Mouse (Mus musculus): ENCODE measurements at regions not wholly inside any gene's neighbourhood (a gene's known extent, or its start where the extent isn't known, plus 50 kb on each side); places are given as distances from the start of the nearest gene placed in this dataset.

- DNase-seq, result no peak
Observed at GRCm38 (mm10) chr13:45286651-45287050, 102.9 kb upstream of the Mylip start.

- DNase-seq, result no peak
Observed at GRCm38 (mm10) chr13:45287217-45287616, 102.3 kb upstream of the Mylip start.

DNA sequence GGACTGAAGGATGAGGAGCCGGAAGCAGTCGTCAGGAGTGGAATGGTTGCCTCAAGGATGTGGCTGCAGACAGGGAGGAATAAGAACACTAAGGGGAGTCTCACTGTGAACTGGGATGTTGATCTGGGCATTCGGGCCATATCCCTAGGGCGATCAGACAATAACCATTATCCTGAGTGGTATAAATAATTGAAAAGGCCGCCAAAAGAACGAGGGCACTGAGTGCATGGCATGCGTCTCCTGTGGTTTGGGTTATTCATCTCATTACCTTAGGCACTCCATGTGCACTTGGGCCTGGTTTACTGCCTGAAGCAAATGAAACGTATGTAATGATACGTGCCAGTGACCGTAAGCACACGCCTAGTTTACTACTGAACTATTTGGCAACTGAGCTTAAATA, 99.6 kb upstream of the Mylip start:
- no peak for DNase-seq

GRCm38 (mm10) chr13:45294691-45295090, 94.9 kb upstream of the Mylip start:
- no peak for DNase-seq

DNA sequence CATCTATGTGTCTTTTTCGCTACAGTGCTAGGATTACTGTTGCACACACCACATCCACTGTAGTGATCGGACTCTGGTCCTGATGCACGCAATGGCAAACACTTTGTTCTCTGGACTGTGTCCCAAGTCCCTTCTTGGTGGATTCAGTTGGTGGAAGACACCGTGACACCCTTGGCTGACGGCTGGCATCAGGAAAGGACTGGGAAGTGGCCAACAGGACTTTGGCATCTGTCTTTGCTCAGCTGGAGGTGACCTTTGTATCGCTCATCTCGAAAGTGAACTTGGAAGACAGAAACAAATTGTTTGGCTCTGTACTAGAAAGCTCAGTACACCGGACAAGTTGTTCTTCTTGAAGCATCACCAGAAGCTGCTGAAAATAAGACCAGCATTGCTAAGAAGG, 88.9 kb upstream of the Mylip start:
- peak; percentile 70 for DNase-seq

- DNase-seq, result no peak
Observed at GRCm38 (mm10) chr13:45301191-45301905, 88.2 kb upstream of the Mylip start.

DNA sequence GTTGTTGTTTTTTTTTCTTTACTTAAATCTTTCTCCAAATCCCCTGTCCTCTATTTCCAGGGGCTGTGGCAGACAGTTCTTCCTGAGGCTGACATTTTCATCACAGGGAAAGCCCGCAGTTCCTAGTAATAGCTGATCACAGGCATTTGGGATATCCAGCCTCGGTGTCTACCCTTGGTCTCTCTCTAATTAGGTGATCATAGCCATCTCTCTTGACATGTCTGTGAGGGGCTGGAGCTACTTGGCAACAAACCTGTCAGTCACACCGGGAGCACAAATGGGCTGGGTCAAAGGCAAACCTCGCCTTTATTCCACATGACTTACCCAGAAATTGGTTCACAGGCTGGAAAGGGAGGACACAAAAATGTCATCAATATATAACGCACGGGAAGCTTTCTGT, 86.7 kb upstream of the Mylip start:
- no peak for DNase-seq

- DNase-seq, result no peak
Observed at GRCm38 (mm10) chr13:45306177-45306576, 83.4 kb upstream of the Mylip start.

- no peak for DNase-seq
Observed at GRCm38 (mm10) chr13:45307226-45307625, 82.3 kb upstream of the Mylip start.

DNA sequence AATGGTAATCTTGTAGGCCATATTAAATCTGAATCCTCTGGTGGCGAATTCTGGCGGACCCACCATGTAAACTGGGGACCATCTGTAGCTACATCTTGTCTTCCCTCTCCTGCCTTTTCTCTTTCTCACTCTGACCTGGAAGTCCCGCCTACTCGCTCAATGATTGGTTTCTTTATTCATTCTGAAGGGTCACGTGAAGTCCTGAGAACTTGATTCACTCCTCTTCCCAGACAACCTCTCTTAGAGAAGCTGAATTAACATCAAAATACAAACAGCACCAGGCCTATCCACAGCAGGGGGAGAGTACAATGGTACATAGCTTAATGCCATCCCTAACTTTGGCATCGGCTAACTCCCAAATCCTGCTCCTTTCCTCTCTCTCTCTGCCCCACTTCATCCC, 69.9 kb upstream of the Mylip start:
- no peak for DNase-seq

- no peak for DNase-seq
Observed at GRCm38 (mm10) chr13:45325736-45326293, 63.7 kb upstream of the Mylip start.

DNA sequence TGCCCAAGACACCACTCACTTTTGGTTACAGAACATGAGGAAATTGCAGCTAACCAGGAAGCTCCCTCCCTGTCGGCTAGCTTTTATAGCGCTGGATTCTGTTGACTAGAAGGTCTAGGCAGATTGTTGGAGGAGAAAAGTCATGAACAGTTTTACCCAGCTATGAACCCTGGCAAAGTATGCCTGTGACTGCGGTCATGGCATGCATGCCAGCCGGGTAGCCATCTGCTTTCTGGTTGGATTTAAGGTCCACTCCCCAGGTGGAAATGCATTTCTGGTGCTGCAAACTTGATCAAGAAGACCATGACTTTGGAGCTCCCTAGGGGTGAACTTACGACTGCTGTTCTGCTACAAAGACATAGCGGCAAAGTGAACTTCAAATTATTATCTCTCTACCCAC, 62.8 kb upstream of the Mylip start:
- DNase-seq, result no peak

DNA sequence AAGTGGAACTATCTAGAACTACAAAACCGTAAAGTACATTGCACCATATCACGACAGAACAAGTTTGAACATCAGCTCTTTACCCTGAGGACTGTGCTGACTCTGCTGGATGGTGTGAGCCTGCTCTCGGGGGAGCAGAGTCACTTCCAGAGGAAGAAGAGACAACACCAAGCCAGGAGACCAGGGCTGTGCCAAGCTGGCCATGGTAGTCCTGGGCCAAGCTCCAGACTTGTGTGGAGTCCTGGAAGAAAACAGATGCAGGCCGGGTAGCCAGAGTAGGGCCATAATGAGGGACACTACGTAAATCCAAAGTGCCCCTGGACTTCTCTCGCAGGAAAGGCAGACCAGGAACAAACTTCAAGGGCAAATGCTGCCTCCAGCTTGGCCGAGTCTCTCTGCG, 59.0 kb upstream of the Mylip start:
- peak; percentile 12 for DNase-seq

DNA sequence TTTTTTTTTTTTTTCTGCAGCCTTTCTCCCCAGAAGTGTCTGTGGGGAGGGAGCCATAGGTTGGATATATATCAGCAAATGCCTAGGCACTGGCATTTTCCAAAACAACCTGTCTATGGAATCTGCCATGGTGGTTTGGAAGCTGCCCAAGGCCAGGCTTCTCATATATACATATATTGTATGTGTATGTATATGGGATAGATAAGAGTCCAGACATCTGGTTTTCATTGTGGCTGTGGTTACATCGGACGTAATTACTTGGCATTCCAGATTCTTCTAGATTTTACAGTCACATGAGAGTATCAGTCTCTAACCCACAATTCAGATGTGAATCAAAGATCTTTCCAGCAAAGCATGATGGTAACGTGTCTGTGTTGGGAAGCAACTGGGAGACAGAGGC, 57.5 kb upstream of the Mylip start:
- no peak for DNase-seq

GRCm38 (mm10) chr13:45333634-45334033, 55.9 kb upstream of the Mylip start:
- DNase-seq, result no peak

All from kidney, postnatal 10 days (tissue).